Mouse (Mus musculus) kidney, embryonic 15.5 days (tissue): ENCODE measurements around the gene Ralgapa2. TPM values are rescaled to one million over a fixed set of nuclear protein-coding genes. Genes with fewer than 3 reads are reported as not detected.
A peak's percentile ranks its signal among the peaks of the same experiment; 100 is the strongest.

Experiments used
- ATAC-seq: fragments of 200-750 bp; cut with Nextera tagmentation; replicated peaks from 2 replicates; pipeline ENCODE4 v1.8.0; 2017; ENCODE audit warnings: moderate TSS enrichment; ENCODE audit not compliant: low FRiP score
- H3K27ac ChIP-seq: fragments of 300-500 bp; sonication (generic); 2 replicates; pipeline ENCODE4 v1.5.1; 2015; ENCODE audit warnings: mild to moderate bottlenecking, inconsistent platforms
- H3K27me3 ChIP-seq: fragments of 300-500 bp; sonication (generic); 2 replicates; pipeline ENCODE4 v1.6.1; 2015; ENCODE audit warnings: inconsistent platforms
- H3K36me3 ChIP-seq: fragments of 300-500 bp; sonication (generic); 2 replicates; pipeline ENCODE4 v1.6.1; 2015; ENCODE audit warnings: inconsistent platforms
- H3K4me1 ChIP-seq: fragments of 300-500 bp; sonication (generic); 2 replicates; pipeline ENCODE4 v1.6.1; 2015; ENCODE audit warnings: inconsistent platforms
- H3K4me2 ChIP-seq: fragments of 300-500 bp; sonication (generic); 2 replicates; pipeline ENCODE4 v1.6.1; 2015; ENCODE audit warnings: moderate library complexity, mild to moderate bottlenecking, inconsistent platforms
- H3K4me3 ChIP-seq: fragments of 300-500 bp; sonication (generic); replicated peaks from 2 replicates; pipeline ENCODE4 v1.5.1; 2015; ENCODE audit warnings: mild to moderate bottlenecking, inconsistent platforms
- H3K9ac ChIP-seq: fragments of 300-500 bp; sonication (generic); 2 replicates; pipeline ENCODE4 v1.6.1; 2015; ENCODE audit warnings: mild to moderate bottlenecking, inconsistent platforms
- H3K9me3 ChIP-seq: fragments of 300-500 bp; sonication (generic); replicated peaks from 2 replicates; pipeline ENCODE4 v1.6.1; 2016; ENCODE audit warnings: inconsistent platforms
- WGBS: fragments of 180-500 bp; shearing (Covaris S2); methylation state at CpG from one replicate; pipeline ENCODE4 v1.1.7; 2015; ENCODE audit warnings: mixed read lengths; 5-methylcytosine and 5-hydroxymethylcytosine counted together
- polyA plus RNA-seq: library from polyadenylated mRNA; unstranded; fragments of >200 nt; fragmentation: Nextera tagmentation; extraction: Ambion mirVana; gene quantifications from 2 replicates; pipeline ENCODE4 v1.2.1, GENCODE M21; 2015

The Ralgapa2 gene
- polyA plus RNA-seq, 1 experiment from 2014 or later = 6.7 TPM

DNA sequence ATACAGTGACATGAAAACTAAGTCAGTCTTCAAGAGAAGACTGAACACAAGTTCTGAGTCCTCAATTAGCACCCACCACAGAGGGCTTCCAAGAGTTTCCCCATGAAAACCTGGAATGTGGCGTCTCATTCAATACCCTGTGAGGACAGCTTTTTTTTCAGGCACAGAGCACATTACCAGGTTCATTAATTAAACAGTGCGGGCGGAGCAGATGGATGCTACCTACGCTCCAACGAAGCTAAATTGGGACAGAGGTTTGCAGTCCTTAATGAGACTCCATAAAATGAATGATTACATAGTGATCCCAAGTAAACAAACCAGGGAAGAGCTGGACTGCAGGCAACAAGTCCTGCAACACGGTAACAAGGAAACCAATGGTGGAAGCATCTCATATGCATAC, 224.6 kb downstream of the Ralgapa2 start:
- Histone ChIP-seq H3K27me3 (no peaks in the 10 kb centered on the region), H3K4me1 (no peaks in the 10 kb centered on the region), H3K4me2 (no peak overlapping the region), H3K9ac (no peak overlapping the region), H3K36me3 (no peaks in the 10 kb centered on the region), H3K4me3 (no peak overlapping the region), H3K27ac (no peak overlapping the region), H3K9me3 (no peaks in the 10 kb centered on the region)
- 75% methylated on average over 6 of the region's 6 CpGs for WGBS
- no peak for ATAC-seq

- Histone ChIP-seq H3K36me3 (no peaks in the 10 kb centered on the region), H3K9me3 (no peaks in the 10 kb centered on the region), H3K27ac (no peak overlapping the region), H3K9ac (no peak overlapping the region), H3K4me1 (peaks cover 6% of the 10 kb centered on the region; the same call in 1 of the 2 replicates), H3K27me3 (no peaks in the 10 kb centered on the region), H3K4me3 (no peak overlapping the region), H3K4me2 (no peak overlapping the region)
- WGBS = 74% methylated on average over 6 of the region's 6 CpGs
- ATAC-seq = no peak
These were observed 230.8 kb downstream of the Ralgapa2 start for GRCm38 (mm10) chr2:146281346-146281745.

GRCm38 (mm10) chr2:146280921-146281274, 231.2 kb downstream of the Ralgapa2 start:
- Histone ChIP-seq H3K27me3 (no peaks in the 10 kb centered on the region), H3K36me3 (no peaks in the 10 kb centered on the region), H3K4me3 (no peak overlapping the region), H3K4me2 (no peak overlapping the region), H3K9me3 (no peaks in the 10 kb centered on the region), H3K4me1 (peaks cover 6% of the 10 kb centered on the region; the same call in 1 of the 2 replicates), H3K9ac (no peak overlapping the region), H3K27ac (no peak overlapping the region)
- 96% methylated on average over 1 of the region's 1 CpGs for WGBS
- no peak for ATAC-seq

DNA sequence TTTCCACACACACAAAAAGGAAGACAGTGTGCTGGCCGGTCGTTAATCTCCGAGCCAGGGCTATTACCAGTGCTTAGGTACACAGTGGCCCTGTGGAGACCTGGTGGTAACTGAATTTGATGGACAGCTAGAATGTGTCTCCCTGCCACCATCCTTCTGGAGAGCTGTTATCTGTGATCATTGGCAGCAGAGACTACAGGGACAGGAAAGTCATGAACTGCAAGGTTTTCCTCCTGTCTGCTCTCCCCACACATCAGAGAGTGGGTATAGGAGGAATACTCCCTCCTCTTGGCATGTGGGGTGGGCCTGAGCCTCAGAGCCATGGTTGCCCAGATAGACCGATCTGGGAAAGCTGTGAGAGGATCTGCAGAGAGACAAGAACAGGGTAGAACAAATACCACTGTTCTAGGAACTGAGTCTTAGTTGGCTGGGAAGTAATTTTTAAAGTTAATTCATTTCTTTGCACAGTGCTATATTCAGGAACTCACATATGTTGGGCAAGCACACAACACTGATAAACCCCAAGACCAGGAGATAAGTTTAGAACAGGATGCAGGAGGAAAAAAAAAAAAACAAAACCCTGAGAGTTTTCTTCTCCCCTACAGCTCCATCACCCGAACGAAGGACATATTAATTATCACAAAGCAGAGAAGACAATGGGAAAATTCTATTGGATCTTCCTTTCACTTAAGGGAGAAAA, 231.8 kb downstream of the Ralgapa2 start:
- Histone ChIP-seq H3K4me1 (peaks cover 6% of the 10 kb centered on the region; the same call in 1 of the 2 replicates), H3K4me3 (no peak overlapping the region), H3K27ac (no peak overlapping the region), H3K27me3 (no peaks in the 10 kb centered on the region), H3K4me2 (no peak overlapping the region), H3K9ac (no peak overlapping the region), H3K9me3 (no peaks in the 10 kb centered on the region), H3K36me3 (no peaks in the 10 kb centered on the region)
- ATAC-seq = no peak
- WGBS = 56% methylated on average over 6 of the region's 6 CpGs

DNA sequence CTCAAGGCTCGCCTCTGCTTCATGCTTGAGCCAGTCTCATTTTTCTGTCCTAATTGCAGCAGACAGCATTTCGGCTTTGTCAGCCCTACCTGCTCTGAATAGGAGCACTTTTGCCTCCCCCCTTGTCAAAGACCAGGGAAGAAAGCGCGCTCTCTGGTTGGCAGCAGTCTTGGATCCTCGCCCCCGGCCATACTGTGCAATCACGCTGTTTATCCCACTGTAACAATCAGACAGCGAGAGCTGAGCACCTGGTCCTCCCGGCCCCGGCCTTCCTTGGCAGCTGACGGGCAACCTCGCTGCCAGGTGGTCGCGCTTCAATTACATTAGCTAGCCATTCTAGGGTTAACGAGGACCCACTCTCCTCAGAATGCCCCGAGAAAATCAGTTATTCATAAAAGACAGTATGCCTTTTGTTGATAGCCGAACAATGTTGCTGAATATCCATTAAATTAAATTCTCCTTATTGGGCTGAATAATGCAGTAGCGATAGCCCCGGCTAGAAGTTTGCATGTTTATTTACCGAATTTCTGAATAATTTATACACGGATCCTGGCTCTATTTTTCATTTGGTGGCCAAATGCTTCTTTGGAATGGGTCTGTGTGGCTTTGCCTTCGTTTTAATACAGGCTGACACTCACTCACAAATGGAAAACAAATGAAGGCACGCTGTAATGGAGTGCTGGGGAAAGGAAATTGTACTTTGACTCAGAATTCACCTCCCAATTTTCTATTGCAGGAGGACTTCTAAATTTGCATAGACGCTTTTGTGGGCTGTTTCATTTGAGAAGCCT, 232.5 kb downstream of the Ralgapa2 start:
- no peak overlapping the region for H3K4me2 ChIP-seq
- H3K27ac ChIP-seq = no peak overlapping the region
- H3K27me3 ChIP-seq = no peaks in the 10 kb centered on the region
- peaks cover 6% of the 10 kb centered on the region; the same call in 1 of the 2 replicates for H3K4me1 ChIP-seq
- ATAC-seq = peak; percentile 43; the same call in 1 of the 2 replicates
- H3K9me3 ChIP-seq = no peaks in the 10 kb centered on the region
- H3K9ac ChIP-seq = no peak overlapping the region
- no peak overlapping the region for H3K4me3 ChIP-seq
- H3K36me3 ChIP-seq = no peaks in the 10 kb centered on the region
- WGBS = 60% methylated on average over 24 of the region's 24 CpGs

DNA sequence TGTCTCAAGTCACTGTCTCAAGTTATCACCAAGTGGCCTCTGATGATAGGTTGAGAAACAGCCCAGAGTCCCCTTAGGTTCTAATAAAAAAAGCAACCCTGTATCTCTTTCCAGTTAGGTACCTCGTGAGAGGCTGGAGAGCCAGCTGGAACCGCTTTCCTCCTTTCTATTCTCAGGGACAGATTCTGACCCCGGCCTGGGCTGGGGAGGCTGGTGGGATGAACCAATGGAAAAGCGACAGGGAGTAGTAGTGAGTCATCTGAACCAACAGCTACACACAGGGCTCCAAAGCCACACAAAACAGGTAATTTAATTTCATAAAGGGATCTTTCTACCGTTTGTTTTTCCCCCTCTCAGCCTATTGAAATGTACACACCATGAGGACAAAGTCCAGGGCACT, 233.8 kb downstream of the Ralgapa2 start:
- Histone ChIP-seq H3K4me3 (no peak overlapping the region), H3K4me1 (peaks cover 6% of the 10 kb centered on the region; the same call in 1 of the 2 replicates), H3K4me2 (no peak overlapping the region), H3K9me3 (no peaks in the 10 kb centered on the region), H3K9ac (no peak overlapping the region), H3K27ac (no peak overlapping the region), H3K27me3 (no peaks in the 10 kb centered on the region), H3K36me3 (no peaks in the 10 kb centered on the region)
- WGBS = 43% methylated on average over 5 of the region's 5 CpGs
- ATAC-seq = peak; percentile 71; the same call in 1 of the 2 replicates

GRCm38 (mm10) chr2:146266539-146266938, 245.6 kb downstream of the Ralgapa2 start:
- 57% methylated on average over 3 of the region's 3 CpGs for WGBS
- no peaks in the 10 kb centered on the region for H3K27me3 ChIP-seq
- no peak for ATAC-seq
- H3K27ac ChIP-seq = no peak overlapping the region
- H3K4me2 ChIP-seq = no peak overlapping the region
- H3K9ac ChIP-seq = no peak overlapping the region
- H3K36me3 ChIP-seq = no peaks in the 10 kb centered on the region
- no peaks in the 10 kb centered on the region for H3K9me3 ChIP-seq
- H3K4me1 ChIP-seq = no peaks in the 10 kb centered on the region
- H3K4me3 ChIP-seq = no peak overlapping the region

- no peak overlapping the region for H3K4me3 ChIP-seq
- H3K27ac ChIP-seq = no peak overlapping the region
- ATAC-seq = no peak
- H3K9ac ChIP-seq = no peak overlapping the region
- H3K4me1 ChIP-seq = no peaks in the 10 kb centered on the region
- no peaks in the 10 kb centered on the region for H3K36me3 ChIP-seq
- no peaks in the 10 kb centered on the region for H3K9me3 ChIP-seq
- H3K27me3 ChIP-seq = no peaks in the 10 kb centered on the region
- 53% methylated on average over 4 of the region's 4 CpGs for WGBS
- H3K4me2 ChIP-seq = no peak overlapping the region
These were observed 247.1 kb downstream of the Ralgapa2 start for GRCm38 (mm10) chr2:146265045-146265444.

- Histone ChIP-seq H3K9ac (no peak overlapping the region), H3K9me3 (no peaks in the 10 kb centered on the region)
- ATAC-seq = no peak
These were observed 249.2 kb downstream of the Ralgapa2 start for GRCm38 (mm10) chr2:146262966-146263365.

GRCm38 (mm10) chr2:146262215-146262614, 249.9 kb downstream of the Ralgapa2 start:
- H3K4me3 ChIP-seq = no peak overlapping the region
- no peak overlapping the region for H3K9ac ChIP-seq
- H3K4me1 ChIP-seq = peaks cover 3% of the 10 kb centered on the region; the same call in 1 of the 2 replicates
- H3K27me3 ChIP-seq = no peaks in the 10 kb centered on the region
- WGBS = 27% methylated on average over 10 of the region's 10 CpGs
- H3K36me3 ChIP-seq = no peaks in the 10 kb centered on the region
- peak; percentile 88 for ATAC-seq
- H3K9me3 ChIP-seq = no peaks in the 10 kb centered on the region
- H3K27ac ChIP-seq = no peak overlapping the region
- no peak overlapping the region for H3K4me2 ChIP-seq

More at GRCm38 (mm10) chr2:146262966-146263365, 249.2 kb downstream of the Ralgapa2 start:
- no peak overlapping the region for H3K4me2 ChIP-seq
- peaks cover 3% of the 10 kb centered on the region; the same call in 1 of the 2 replicates for H3K4me1 ChIP-seq
- no peak overlapping the region for H3K27ac ChIP-seq
- H3K36me3 ChIP-seq = no peaks in the 10 kb centered on the region
- H3K27me3 ChIP-seq = no peaks in the 10 kb centered on the region
- no peak overlapping the region for H3K4me3 ChIP-seq

DNA sequence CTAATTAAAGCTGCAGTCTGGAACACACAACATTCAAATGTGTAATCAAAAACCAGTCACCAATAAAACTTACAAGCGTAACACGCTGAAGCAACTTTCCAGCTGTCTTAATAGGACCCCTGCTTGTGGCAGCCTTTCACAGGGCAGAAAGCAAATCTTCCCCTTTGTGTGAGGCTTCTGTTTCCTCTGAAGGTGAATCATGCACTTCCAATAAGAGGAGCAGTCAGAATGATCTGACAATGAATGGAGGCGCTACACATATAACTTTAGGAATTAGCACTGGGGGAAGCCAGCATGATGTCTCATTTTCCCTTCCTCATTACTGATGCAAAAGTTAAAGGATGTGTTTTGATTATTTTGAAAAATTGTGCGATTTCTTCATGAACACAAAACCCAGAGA, 251.0 kb downstream of the Ralgapa2 start:
- H3K36me3 ChIP-seq = no peaks in the 10 kb centered on the region
- no peak overlapping the region for H3K4me3 ChIP-seq
- H3K4me2 ChIP-seq = no peak overlapping the region
- 61% methylated on average over 4 of the region's 4 CpGs for WGBS
- H3K9ac ChIP-seq = no peak overlapping the region
- no peak overlapping the region for H3K27ac ChIP-seq
- no peaks in the 10 kb centered on the region for H3K9me3 ChIP-seq
- H3K4me1 ChIP-seq = peaks cover 3% of the 10 kb centered on the region; the same call in 1 of the 2 replicates
- no peaks in the 10 kb centered on the region for H3K27me3 ChIP-seq
- ATAC-seq = 0 out of 2 replicates have a peak, but pooled peaks have one; percentile 12

GRCm38 (mm10) chr2:146259787-146260560, 252.2 kb downstream of the Ralgapa2 start:
- no peak overlapping the region for H3K4me3 ChIP-seq
- H3K9me3 ChIP-seq = no peaks in the 10 kb centered on the region
- no peak for ATAC-seq
- H3K27ac ChIP-seq = no peak overlapping the region
- no peak overlapping the region for H3K4me2 ChIP-seq
- H3K36me3 ChIP-seq = no peaks in the 10 kb centered on the region
- 51% methylated on average over 18 of the region's 18 CpGs for WGBS
- no peaks in the 10 kb centered on the region for H3K27me3 ChIP-seq
- H3K9ac ChIP-seq = no peak overlapping the region
- H3K4me1 ChIP-seq = peaks cover 3% of the 10 kb centered on the region; the same call in 1 of the 2 replicates
